Mouse (Mus musculus): Measurements from ENCODE around the gene Braf. TPM values are rescaled to one million over a fixed set of nuclear protein-coding genes. Genes with fewer than 3 reads are reported as not detected.
"Not testable (repeated sequence)": the region's sequence is repeated elsewhere in the genome, so short reads cannot be mapped to it uniquely, and the experiment has no call there.

Gene Braf
- polyA plus RNA-seq, 1 experiment from 2014 or later: 18.4 TPM

GRCm38 (mm10) chr6:39714341-39714740, 10.9 kb downstream of the Braf start:
- Histone ChIP-seq H3K4me2 (no peak overlapping the region), H3K27ac (no peak overlapping the region), H3K4me1 (no peaks in the 10 kb centered on the region), H3K4me3 (no peak overlapping the region), H3K9ac (no peak overlapping the region), H3K36me3 (ENCODE audit: poor library complexity, severe bottlenecking) (no peaks in the 10 kb centered on the region), H3K27me3 (no peaks in the 10 kb centered on the region), H3K9me3 (replicated peaks) (no peaks in the 10 kb centered on the region)
- ATAC-seq: no peak
- WGBS: 88% methylated on average over 7 of the region's 7 CpGs

GRCm38 (mm10) chr6:39713399-39713798, 11.9 kb downstream of the Braf start:
- H3K9me3 ChIP-seq (replicated peaks): no peaks in the 10 kb centered on the region
- H3K9ac ChIP-seq: no peak overlapping the region
- no peak overlapping the region for H3K27ac ChIP-seq
- H3K4me2 ChIP-seq: no peak overlapping the region
- H3K36me3 ChIP-seq (ENCODE audit: poor library complexity, severe bottlenecking): no peaks in the 10 kb centered on the region
- WGBS: 70% methylated on average over 3 of the region's 3 CpGs
- H3K4me3 ChIP-seq: no peak overlapping the region
- no peak for ATAC-seq
- no peaks in the 10 kb centered on the region for H3K27me3 ChIP-seq
- H3K4me1 ChIP-seq: no peaks in the 10 kb centered on the region

GRCm38 (mm10) chr6:39705625-39706024, 19.6 kb downstream of the Braf start:
- Histone ChIP-seq H3K9me3 (replicated peaks) (no peaks in the 10 kb centered on the region), H3K9ac (no peak overlapping the region), H3K4me1 (no peaks in the 10 kb centered on the region), H3K36me3 (ENCODE audit: poor library complexity, severe bottlenecking) (no peaks in the 10 kb centered on the region), H3K27ac (no peak overlapping the region), H3K27me3 (no peaks in the 10 kb centered on the region), H3K4me2 (no peak overlapping the region), H3K4me3 (no peak overlapping the region)
- ATAC-seq: no peak
- 93% methylated on average over 4 of the region's 4 CpGs for WGBS

GRCm38 (mm10) chr6:39693126-39693525, 32.1 kb downstream of the Braf start:
- H3K36me3 ChIP-seq (ENCODE audit: poor library complexity, severe bottlenecking): no peaks in the 10 kb centered on the region
- H3K9me3 ChIP-seq (replicated peaks): no peaks in the 10 kb centered on the region
- no peak overlapping the region for H3K27ac ChIP-seq
- peaks cover 5% of the 10 kb centered on the region for H3K4me1 ChIP-seq
- 70% methylated on average over 1 of the region's 1 CpGs for WGBS
- H3K27me3 ChIP-seq: no peaks in the 10 kb centered on the region
- no peak for ATAC-seq
- no peak overlapping the region for H3K4me3 ChIP-seq
- H3K4me2 ChIP-seq: no peak overlapping the region
- no peak overlapping the region for H3K9ac ChIP-seq

- not testable (repeated sequence) for H3K4me1 ChIP-seq; H3K4me2 ChIP-seq; H3K27me3 ChIP-seq; H3K4me3 ChIP-seq; H3K9ac ChIP-seq; ATAC-seq; H3K27ac ChIP-seq; H3K36me3 ChIP-seq (ENCODE audit: poor library complexity, severe bottlenecking); H3K9me3 ChIP-seq (replicated peaks)
Measured at GRCm38 (mm10) chr6:39686839-39687238, 38.4 kb downstream of the Braf start.

- no peak overlapping the region for H3K9ac ChIP-seq
- H3K27me3 ChIP-seq: no peaks in the 10 kb centered on the region
- 63% methylated on average over 5 of the region's 5 CpGs for WGBS
- no peak overlapping the region for H3K27ac ChIP-seq
- no peak overlapping the region for H3K4me2 ChIP-seq
- H3K36me3 ChIP-seq (ENCODE audit: poor library complexity, severe bottlenecking): peaks cover 16% of the 10 kb centered on the region
- H3K4me1 ChIP-seq: peaks cover 4% of the 10 kb centered on the region; the same call in 1 of the 2 replicates
- H3K9me3 ChIP-seq (replicated peaks): no peaks in the 10 kb centered on the region
- H3K4me3 ChIP-seq: no peak overlapping the region
- ATAC-seq: no peak
Measured at GRCm38 (mm10) chr6:39681795-39682194, 43.5 kb downstream of the Braf start.

- no peak for ATAC-seq
- H3K4me2 ChIP-seq: no peak overlapping the region
- 17% methylated on average over 4 of the region's 4 CpGs for WGBS
- H3K36me3 ChIP-seq (ENCODE audit: poor library complexity, severe bottlenecking): peaks cover 21% of the 10 kb centered on the region
- no peak overlapping the region for H3K4me3 ChIP-seq
- H3K9me3 ChIP-seq (replicated peaks): no peaks in the 10 kb centered on the region
- peaks cover 4% of the 10 kb centered on the region; the same call in 1 of the 2 replicates for H3K4me1 ChIP-seq
- no peaks in the 10 kb centered on the region for H3K27me3 ChIP-seq
- H3K9ac ChIP-seq: no peak overlapping the region
- H3K27ac ChIP-seq: no peak overlapping the region
Measured at GRCm38 (mm10) chr6:39680524-39680923, 44.7 kb downstream of the Braf start.

GRCm38 (mm10) chr6:39678241-39678640, 47.0 kb downstream of the Braf start:
- Histone ChIP-seq H3K4me2 (no peak overlapping the region), H3K36me3 (ENCODE audit: poor library complexity, severe bottlenecking) (peaks cover 21% of the 10 kb centered on the region), H3K27me3 (no peaks in the 10 kb centered on the region), H3K9me3 (replicated peaks) (no peaks in the 10 kb centered on the region), H3K4me1 (peaks cover 4% of the 10 kb centered on the region; the same call in 1 of the 2 replicates), H3K4me3 (no peak overlapping the region), H3K27ac (no peak overlapping the region), H3K9ac (no peak overlapping the region)
- 96% methylated on average over 1 of the region's 1 CpGs for WGBS
- no peak for ATAC-seq

GRCm38 (mm10) chr6:39675081-39675480, 50.2 kb downstream of the Braf start:
- WGBS: 83% methylated on average over 7 of the region's 7 CpGs
- no peaks in the 10 kb centered on the region for H3K4me1 ChIP-seq
- no peak overlapping the region for H3K4me3 ChIP-seq
- no peak for ATAC-seq
- H3K9me3 ChIP-seq (replicated peaks): no peaks in the 10 kb centered on the region
- no peak overlapping the region for H3K27ac ChIP-seq
- H3K9ac ChIP-seq: no peak overlapping the region
- H3K4me2 ChIP-seq: no peak overlapping the region
- H3K27me3 ChIP-seq: no peaks in the 10 kb centered on the region
- peaks cover 30% of the 10 kb centered on the region for H3K36me3 ChIP-seq (ENCODE audit: poor library complexity, severe bottlenecking)

GRCm38 (mm10) chr6:39611296-39611695, 114.0 kb downstream of the Braf start:
- 97% methylated on average over 2 of the region's 2 CpGs for WGBS

GRCm38 (mm10) chr6:39610207-39610606, 115.1 kb downstream of the Braf start:
- H3K36me3 ChIP-seq (ENCODE audit: poor library complexity, severe bottlenecking): peaks cover 21% of the 10 kb centered on the region
- no peaks in the 10 kb centered on the region for H3K9me3 ChIP-seq (replicated peaks)
- no peak for ATAC-seq
- no peak overlapping the region for H3K9ac ChIP-seq
- no peak overlapping the region for H3K27ac ChIP-seq
- WGBS: 70% methylated on average over 2 of the region's 2 CpGs
- H3K27me3 ChIP-seq: no peaks in the 10 kb centered on the region
- no peak overlapping the region for H3K4me2 ChIP-seq
- no peaks in the 10 kb centered on the region for H3K4me1 ChIP-seq
- H3K4me3 ChIP-seq: no peak overlapping the region

More at GRCm38 (mm10) chr6:39611296-39611695, 114.0 kb downstream of the Braf start:
- H3K4me2 ChIP-seq: no peak overlapping the region
- H3K27me3 ChIP-seq: no peaks in the 10 kb centered on the region
- no peaks in the 10 kb centered on the region for H3K4me1 ChIP-seq
- H3K9me3 ChIP-seq (replicated peaks): no peaks in the 10 kb centered on the region
- H3K27ac ChIP-seq: no peak overlapping the region
- peaks cover 25% of the 10 kb centered on the region for H3K36me3 ChIP-seq (ENCODE audit: poor library complexity, severe bottlenecking)
- H3K9ac ChIP-seq: no peak overlapping the region
- H3K4me3 ChIP-seq: no peak overlapping the region
- no peak for ATAC-seq

GRCm38 (mm10) chr6:39607365-39607764, 117.9 kb downstream of the Braf start:
- Histone ChIP-seq H3K27me3 (no peaks in the 10 kb centered on the region), H3K4me3 (no peak overlapping the region), H3K27ac (no peak overlapping the region), H3K9me3 (replicated peaks) (no peaks in the 10 kb centered on the region), H3K4me1 (no peaks in the 10 kb centered on the region), H3K9ac (no peak overlapping the region), H3K4me2 (no peak overlapping the region), H3K36me3 (ENCODE audit: poor library complexity, severe bottlenecking) (peaks cover 20% of the 10 kb centered on the region)
- ATAC-seq: no peak
- WGBS: 76% methylated on average over 5 of the region's 5 CpGs

- Histone ChIP-seq H3K4me3 (no peak overlapping the region), H3K9ac (no peak overlapping the region), H3K27me3 (no peaks in the 10 kb centered on the region), H3K9me3 (replicated peaks) (no peaks in the 10 kb centered on the region), H3K27ac (no peak overlapping the region), H3K4me2 (no peak overlapping the region), H3K4me1 (no peaks in the 10 kb centered on the region), H3K36me3 (ENCODE audit: poor library complexity, severe bottlenecking) (peaks cover 23% of the 10 kb centered on the region)
- WGBS: 79% methylated on average over 3 of the region's 3 CpGs
- ATAC-seq: no peak
Measured at GRCm38 (mm10) chr6:39606862-39607261, 118.4 kb downstream of the Braf start.
